27 mouse cellular contexts compared by ENCODE assay signal in the genomic region with DNA sequence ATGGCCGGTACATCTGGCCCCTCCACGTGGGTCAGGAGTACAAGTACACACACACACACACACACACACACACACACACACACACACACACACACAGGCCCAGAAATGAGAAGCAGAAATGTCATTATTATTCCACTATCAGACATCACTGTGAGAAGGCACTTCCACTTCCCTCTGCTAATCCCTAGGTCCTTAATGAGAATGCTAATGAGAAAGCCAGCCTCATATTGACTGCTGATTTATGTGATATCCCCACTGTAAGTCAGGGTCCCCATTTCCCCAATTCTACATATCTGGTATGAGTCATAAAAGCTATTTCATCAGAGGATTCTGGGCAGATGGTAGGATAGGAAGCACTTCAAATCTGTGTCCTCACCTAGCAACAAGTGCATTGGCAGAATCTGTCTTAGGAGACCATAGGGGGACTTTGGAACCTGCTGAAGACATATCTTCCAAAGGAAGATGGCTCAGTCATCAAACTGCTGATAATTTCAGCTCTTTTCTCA. TPM values are rescaled to one million over a fixed set of nuclear protein-coding genes. Genes with fewer than 3 reads are reported as not detected.
"Had no signal": no experiment of that assay in that cellular context is flagged by ENCODE, and none has a peak within 500 bp of the region (broad histone marks: within the 10 kb centered on the region; RNA-seq: fewer than 3 reads in every experiment).

No protein-coding gene starts in this region.

- H3K4me1 ChIP-seq: limb, embryonic 12.5 days; liver, embryonic 13.5 days had no signal

- H3K4me2 ChIP-seq: heart, embryonic 12.5 days; hindbrain, embryonic 12.5 days; hindbrain, embryonic 14.5 days; kidney, embryonic 15.5 days; limb, embryonic 12.5 days; liver, embryonic 11.5 days; liver, embryonic 13.5 days had no signal

- H3K9ac ChIP-seq: heart, embryonic 12.5 days; hindbrain, embryonic 12.5 days; hindbrain, embryonic 14.5 days; kidney, embryonic 15.5 days; limb, embryonic 12.5 days; liver, embryonic 13.5 days had no signal

- H3K27me3 ChIP-seq: heart, embryonic 12.5 days; hindbrain, embryonic 12.5 days; kidney, embryonic 15.5 days; limb, embryonic 12.5 days; liver, embryonic 13.5 days had no signal

- DNase-seq: gastrocnemius, postnatal 14 days; gastrocnemius, postnatal 36 days; heart, adult 18-20 months; heart, postnatal 10 days; heart, postnatal 4 days; kidney, adult 11 months; kidney, adult 2 months; kidney, adult 9 months; kidney, postnatal 14 days; kidney, postnatal 4 days; liver; liver, embryonic 13.5 days had no signal

- H3K36me3 ChIP-seq: heart, embryonic 10.5 days; heart, embryonic 12.5 days; hindbrain, embryonic 10.5 days; hindbrain, embryonic 12.5 days; kidney, embryonic 15.5 days; limb, embryonic 10.5 days; limb, embryonic 12.5 days; liver, embryonic 13.5 days had no signal

- H3K9me3 ChIP-seq: heart, embryonic 10.5 days; heart, embryonic 12.5 days; hindbrain, embryonic 10.5 days; hindbrain, embryonic 12.5 days; kidney, embryonic 15.5 days; limb, embryonic 10.5 days; limb, embryonic 12.5 days; liver, embryonic 13.5 days had no signal

- H3K4me3 ChIP-seq: heart, embryonic 10.5 days; heart, embryonic 12.5 days; hindbrain, embryonic 10.5 days; hindbrain, embryonic 12.5 days; kidney, embryonic 15.5 days; left cerebral cortex, adult 2 months; limb, embryonic 10.5 days; limb, embryonic 12.5 days; liver, embryonic 13.5 days had no signal

- H3K27ac ChIP-seq: heart, embryonic 10.5 days; hindbrain, embryonic 10.5 days; hindbrain, embryonic 12.5 days; hindbrain, embryonic 14.5 days; kidney, embryonic 15.5 days; kidney, postnatal 0 days; left cerebral cortex, adult 2 months; limb, embryonic 10.5 days; limb, embryonic 12.5 days; liver, embryonic 13.5 days had no signal

- ATAC-seq: hindbrain, embryonic 16.5 days; intestine, embryonic 16.5 days had no signal

RNA-seq across cellular contexts. Expression of gene Xrra1, which starts 28.4 kb away (rescaled TPM):
- total RNA-seq: heart, adult 8-10 months; heart, postnatal 25 days had no signal
- polyA plus RNA-seq: liver, embryonic 13.5 days had no signal
